Mouse (Mus musculus) embryo, embryonic 10.5 days (tissue): Measurements from ENCODE around the gene Gm7075.
"Not testable (repeated sequence)": the region's sequence is repeated elsewhere in the genome, so short reads cannot be mapped to it uniquely, and the experiment has no call there.

ENCODE experiments used
- DNase-seq: peaks from one replicate; pipeline ENCODE4 v3.0.0-alpha.2; 2015; ENCODE audit warnings: low spot score

Gm7075 gene

GRCm38 (mm10) chr10:63421739-63422735, at the start of gene Gm7075:
Gene Gm7075 (minus strand): TSS chr10:63421789.
- DNase-seq, result peak; percentile 68

- DNase-seq, result no peak
Observed at GRCm38 (mm10) chr10:63460935-63461334, 39.3 kb upstream of the Gm7075 start.

GRCm38 (mm10) chr10:63457292-63458128, 35.9 kb upstream of the Gm7075 start:
- no peak for DNase-seq

- DNase-seq, result no peak
Observed at GRCm38 (mm10) chr10:63455110-63455878, 33.7 kb upstream of the Gm7075 start.

GRCm38 (mm10) chr10:63453926-63454325, 32.3 kb upstream of the Gm7075 start:
- DNase-seq, result no peak

GRCm38 (mm10) chr10:63444602-63445387, 23.2 kb upstream of the Gm7075 start:
- not testable (repeated sequence) for DNase-seq

- no peak for DNase-seq
Observed at GRCm38 (mm10) chr10:63439694-63440228, 18.2 kb upstream of the Gm7075 start.

- no peak for DNase-seq
Observed at GRCm38 (mm10) chr10:63438736-63439262, 17.2 kb upstream of the Gm7075 start.

GRCm38 (mm10) chr10:63432887-63433286, 11.3 kb upstream of the Gm7075 start:
- no peak for DNase-seq

GRCm38 (mm10) chr10:63432099-63432498, 10.5 kb upstream of the Gm7075 start:
- no peak for DNase-seq

GRCm38 (mm10) chr10:63431221-63431736, 9.7 kb upstream of the Gm7075 start:
- no peak for DNase-seq

GRCm38 (mm10) chr10:63429785-63430305, 8.3 kb upstream of the Gm7075 start, which contains the start of gene Ctnna3:
Gene Ctnna3 (plus strand): TSS chr10:63430098.
- DNase-seq, result peak; percentile 94

- peak; percentile 97 for DNase-seq
Observed at GRCm38 (mm10) chr10:63429380-63429779, 7.8 kb upstream of the Gm7075 start.

GRCm38 (mm10) chr10:63429023-63429340, 7.4 kb upstream of the Gm7075 start:
- DNase-seq, result no peak

GRCm38 (mm10) chr10:63428243-63429022, 6.8 kb upstream of the Gm7075 start:
- DNase-seq, result peak; percentile 70

GRCm38 (mm10) chr10:63427146-63427545, 5.6 kb upstream of the Gm7075 start:
- no peak for DNase-seq

- DNase-seq, result peak; percentile 41
Observed at GRCm38 (mm10) chr10:63424475-63424814, 2.9 kb upstream of the Gm7075 start.

- no peak for DNase-seq
Observed at GRCm38 (mm10) chr10:63423591-63424474, 2.2 kb upstream of the Gm7075 start.

GRCm38 (mm10) chr10:63422736-63422992, 1.1 kb upstream of the Gm7075 start:
- DNase-seq, result no peak
